Mouse (Mus musculus) heart, embryonic 15.5 days (tissue): Measurements from ENCODE around the gene Ints3. TPM values are rescaled to one million over a fixed set of nuclear protein-coding genes. Genes with fewer than 3 reads are reported as not detected.

ENCODE experiments used
- ATAC-seq: fragments of 200-750 bp; cut with Nextera tagmentation; replicated peaks from 2 replicates; pipeline ENCODE4 v1.8.0; 2017; ENCODE audit warnings: low read depth, moderate TSS enrichment; ENCODE audit not compliant: insufficient number of reproducible peaks, insufficient read depth, low FRiP score
- H3K27ac ChIP-seq: fragments of 300-500 bp; sonication (generic); 2 replicates; pipeline ENCODE4 v1.5.1; 2015; ENCODE audit warnings: mild to moderate bottlenecking, inconsistent platforms
- H3K27me3 ChIP-seq: fragments of 300-500 bp; sonication (generic); 2 replicates; pipeline ENCODE4 v1.6.1; 2015; ENCODE audit warnings: inconsistent platforms
- H3K36me3 ChIP-seq: fragments of 300-500 bp; sonication (generic); 2 replicates; pipeline ENCODE4 v1.6.1; 2015; ENCODE audit warnings: mild to moderate bottlenecking, inconsistent platforms
- H3K4me1 ChIP-seq: fragments of 300-500 bp; sonication (generic); replicated peaks from 2 replicates; pipeline ENCODE4 v1.6.1; 2015; ENCODE audit warnings: inconsistent platforms
- H3K4me2 ChIP-seq: fragments of 300-500 bp; sonication (generic); 2 replicates; pipeline ENCODE4 v1.6.1; 2015; ENCODE audit warnings: inconsistent platforms, mild to moderate bottlenecking, moderate library complexity
- H3K4me3 ChIP-seq: fragments of 300-500 bp; sonication (generic); 2 replicates; pipeline ENCODE4 v1.5.1; 2015; ENCODE audit warnings: mild to moderate bottlenecking, inconsistent platforms
- H3K9ac ChIP-seq: fragments of 300-500 bp; sonication (generic); 2 replicates; pipeline ENCODE4 v1.6.1; 2015; ENCODE audit warnings: mild to moderate bottlenecking, inconsistent platforms
- H3K9me3 ChIP-seq: fragments of 300-500 bp; sonication (generic); replicated peaks from 2 replicates; pipeline ENCODE4 v1.6.1; 2016; ENCODE audit warnings: inconsistent platforms
- WGBS: fragments of 180-500 bp; shearing (Covaris S2); methylation state at CpG from one replicate; pipeline ENCODE4 v1.1.7; 2015; ENCODE audit warnings: mixed read lengths; 5-methylcytosine and 5-hydroxymethylcytosine counted together
- polyA plus RNA-seq: library from polyadenylated mRNA; unstranded; fragments of >200 nt; fragmentation: Nextera tagmentation; extraction: Ambion mirVana; gene quantifications from 2 replicates; pipeline ENCODE4 v1.2.1, GENCODE M21; 2015

Ints3 gene
- polyA plus RNA-seq, 1 experiment from 2014 or later = 16.7 TPM

DNA sequence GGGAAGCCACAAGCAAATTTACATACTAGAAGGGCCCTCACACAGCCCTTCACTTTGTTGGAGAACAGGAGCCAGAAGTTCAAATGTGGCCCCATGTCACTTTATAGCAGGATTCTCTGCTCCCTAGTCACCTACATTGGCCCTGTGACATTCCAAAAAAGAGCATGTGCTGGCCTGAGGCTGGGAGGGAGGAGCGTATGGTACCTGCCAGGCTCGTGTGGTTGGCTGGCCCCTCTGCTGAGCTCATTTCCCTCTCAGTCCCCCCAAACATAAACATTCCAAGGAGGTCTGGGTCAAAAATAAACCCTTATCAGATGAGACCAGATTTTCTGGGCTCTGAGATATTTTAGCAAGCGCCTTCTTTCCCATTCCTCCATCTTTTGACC is 20.4 kb downstream of the Ints3 start:
- H3K4me1 ChIP-seq = no peaks in the 10 kb centered on the region
- H3K27me3 ChIP-seq = no peaks in the 10 kb centered on the region
- no peak overlapping the region for H3K27ac ChIP-seq
- H3K9me3 ChIP-seq = no peaks in the 10 kb centered on the region
- no peak for ATAC-seq
- WGBS = 43% methylated on average over 3 of the region's 3 CpGs
- H3K9ac ChIP-seq = no peak overlapping the region
- H3K4me2 ChIP-seq = no peak overlapping the region
- peaks cover 74% of the 10 kb centered on the region for H3K36me3 ChIP-seq
- H3K4me3 ChIP-seq = no peak overlapping the region

GRCm38 (mm10) chr3:90412312-90413010 is 21.0 kb downstream of the Ints3 start:
- Histone ChIP-seq H3K9ac (no peak overlapping the region), H3K4me1 (no peaks in the 10 kb centered on the region), H3K4me2 (no peak overlapping the region), H3K27ac (no peak overlapping the region), H3K9me3 (no peaks in the 10 kb centered on the region), H3K27me3 (no peaks in the 10 kb centered on the region), H3K4me3 (no peak overlapping the region), H3K36me3 (peaks cover 77% of the 10 kb centered on the region)
- 42% methylated on average over 5 of the region's 5 CpGs for WGBS
- ATAC-seq = no peak

- H3K4me1 ChIP-seq = no peaks in the 10 kb centered on the region
- peaks cover 84% of the 10 kb centered on the region for H3K36me3 ChIP-seq
- no peak overlapping the region for H3K9ac ChIP-seq
- no peak overlapping the region for H3K27ac ChIP-seq
- 85% methylated on average over 3 of the region's 3 CpGs for WGBS
- H3K4me3 ChIP-seq = no peak overlapping the region
- no peak for ATAC-seq
- no peaks in the 10 kb centered on the region for H3K9me3 ChIP-seq
- no peaks in the 10 kb centered on the region for H3K27me3 ChIP-seq
- no peak overlapping the region for H3K4me2 ChIP-seq
These were observed 24.7 kb downstream of the Ints3 start for GRCm38 (mm10) chr3:90408721-90409120.

- 94% methylated on average over 5 of the region's 5 CpGs for WGBS
- Histone ChIP-seq H3K4me2 (no peak overlapping the region), H3K36me3 (peaks cover 94% of the 10 kb centered on the region), H3K4me3 (no peak overlapping the region), H3K4me1 (no peaks in the 10 kb centered on the region), H3K9ac (no peak overlapping the region), H3K9me3 (no peaks in the 10 kb centered on the region), H3K27me3 (no peaks in the 10 kb centered on the region), H3K27ac (no peak overlapping the region)
- no peak for ATAC-seq
These were observed 27.0 kb downstream of the Ints3 start for GRCm38 (mm10) chr3:90406414-90406813.

- no peak for ATAC-seq
- H3K36me3 ChIP-seq = peaks cover 95% of the 10 kb centered on the region
- H3K4me2 ChIP-seq = no peak overlapping the region
- H3K9me3 ChIP-seq = no peaks in the 10 kb centered on the region
- no peak overlapping the region for H3K9ac ChIP-seq
- H3K27ac ChIP-seq = no peak overlapping the region
- no peaks in the 10 kb centered on the region for H3K27me3 ChIP-seq
- WGBS = 71% methylated on average over 4 of the region's 4 CpGs
- no peaks in the 10 kb centered on the region for H3K4me1 ChIP-seq
- no peak overlapping the region for H3K4me3 ChIP-seq
These were observed 28.8 kb downstream of the Ints3 start for GRCm38 (mm10) chr3:90404609-90405008.

GRCm38 (mm10) chr3:90404121-90404520 is 29.3 kb downstream of the Ints3 start:
- Histone ChIP-seq H3K36me3 (peaks cover 95% of the 10 kb centered on the region), H3K27ac (no peak overlapping the region), H3K9me3 (no peaks in the 10 kb centered on the region), H3K9ac (no peak overlapping the region), H3K4me3 (no peak overlapping the region), H3K27me3 (no peaks in the 10 kb centered on the region), H3K4me2 (no peak overlapping the region), H3K4me1 (no peaks in the 10 kb centered on the region)
- 74% methylated on average over 3 of the region's 3 CpGs for WGBS
- ATAC-seq = no peak

DNA sequence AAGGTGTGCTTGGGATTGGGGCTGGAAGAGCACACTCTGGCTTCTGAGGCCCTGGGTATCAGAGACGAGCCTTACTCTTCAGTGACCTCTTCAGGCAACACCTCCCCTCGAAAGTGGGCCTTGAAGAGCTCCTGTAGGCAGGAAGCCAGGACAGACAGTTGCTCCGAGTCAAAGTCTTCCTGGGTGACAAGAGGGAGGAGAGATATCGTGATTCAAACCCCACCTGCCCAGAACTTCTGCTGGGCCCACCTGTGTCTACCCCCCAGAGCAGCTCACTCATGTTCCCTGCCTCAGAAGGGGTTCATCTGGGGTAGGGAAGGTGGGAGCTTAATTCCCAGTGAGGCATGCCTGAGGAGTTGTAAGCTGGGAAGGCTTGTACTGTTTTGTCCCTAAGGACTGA is 32.4 kb downstream of the Ints3 start:
- H3K27ac ChIP-seq = no peak overlapping the region
- H3K4me3 ChIP-seq = no peak overlapping the region
- WGBS = 59% methylated on average over 4 of the region's 4 CpGs
- H3K36me3 ChIP-seq = peaks cover 86% of the 10 kb centered on the region
- no peaks in the 10 kb centered on the region for H3K9me3 ChIP-seq
- H3K27me3 ChIP-seq = no peaks in the 10 kb centered on the region
- H3K4me2 ChIP-seq = no peak overlapping the region
- no peaks in the 10 kb centered on the region for H3K4me1 ChIP-seq
- no peak overlapping the region for H3K9ac ChIP-seq
- no peak for ATAC-seq

- H3K9me3 ChIP-seq = no peaks in the 10 kb centered on the region
- no peak overlapping the region for H3K4me2 ChIP-seq
- H3K9ac ChIP-seq = no peak overlapping the region
- H3K4me1 ChIP-seq = peaks cover 2% of the 10 kb centered on the region; the same call in 1 of the 2 replicates
- no peak overlapping the region for H3K27ac ChIP-seq
- peaks cover 81% of the 10 kb centered on the region for H3K36me3 ChIP-seq
- 68% methylated on average over 3 of the region's 3 CpGs for WGBS
- no peak for ATAC-seq
- H3K4me3 ChIP-seq = no peak overlapping the region
- H3K27me3 ChIP-seq = no peaks in the 10 kb centered on the region
These were observed 37.8 kb downstream of the Ints3 start for GRCm38 (mm10) chr3:90395629-90396028.

DNA sequence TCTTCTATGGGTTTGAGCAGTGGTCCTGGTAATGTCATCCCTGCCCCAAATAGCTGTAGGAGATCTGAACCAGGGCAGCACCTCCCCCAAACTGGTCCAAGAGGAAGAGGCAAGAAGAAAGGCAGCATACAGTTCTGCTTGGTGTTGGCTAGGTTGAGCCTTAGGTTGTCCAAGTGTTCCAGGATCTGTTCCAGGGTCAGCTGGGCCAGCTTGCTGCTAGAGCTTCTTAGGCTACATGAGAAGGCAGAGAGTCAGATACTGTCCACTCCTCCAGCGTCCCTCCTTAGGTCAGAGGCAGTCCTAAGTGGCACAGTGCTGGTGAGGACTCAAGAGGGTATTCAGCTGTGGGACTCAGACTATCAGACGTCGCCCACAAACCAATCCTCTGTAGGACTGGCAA is 40.8 kb downstream of the Ints3 start:
- H3K27me3 ChIP-seq = 0 out of 2 replicates have a peak, but pooled peaks cover 6% of the 10 kb centered on the region
- H3K4me3 ChIP-seq = no peak overlapping the region
- no peak overlapping the region for H3K4me2 ChIP-seq
- H3K9ac ChIP-seq = no peak overlapping the region
- no peak overlapping the region for H3K27ac ChIP-seq
- peaks cover 56% of the 10 kb centered on the region for H3K36me3 ChIP-seq
- WGBS = 81% methylated on average over 3 of the region's 3 CpGs
- peaks cover 30% of the 10 kb centered on the region for H3K4me1 ChIP-seq
- no peak for ATAC-seq
- H3K9me3 ChIP-seq = no peaks in the 10 kb centered on the region

DNA sequence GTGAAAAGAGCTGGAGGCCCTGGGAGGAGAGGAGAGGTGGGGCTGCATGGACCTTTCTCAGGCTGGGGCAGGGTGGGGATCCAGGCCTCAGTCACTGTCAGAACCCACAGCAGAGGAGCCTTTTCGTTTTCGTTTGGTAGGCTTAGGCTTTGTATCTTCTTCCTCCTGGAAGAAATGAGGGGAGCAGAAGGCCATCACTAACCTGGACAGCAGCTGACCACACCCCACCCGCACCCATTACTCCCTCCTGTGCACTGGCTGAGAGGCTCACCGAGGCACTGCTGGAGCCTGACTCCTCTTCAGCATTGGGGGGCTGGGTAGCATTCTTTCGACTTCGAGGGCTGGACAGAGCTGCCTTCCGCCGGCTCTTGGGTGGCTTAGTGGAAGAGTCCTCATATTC is 41.5 kb downstream of the Ints3 start:
- no peak overlapping the region for H3K4me3 ChIP-seq
- peaks cover 37% of the 10 kb centered on the region for H3K4me1 ChIP-seq
- 0 out of 2 replicates have a peak, but pooled peaks cover 6% of the 10 kb centered on the region for H3K27me3 ChIP-seq
- H3K4me2 ChIP-seq = no peak overlapping the region
- H3K9ac ChIP-seq = no peak overlapping the region
- 88% methylated on average over 8 of the region's 8 CpGs for WGBS
- no peak for ATAC-seq
- H3K27ac ChIP-seq = no peak overlapping the region
- H3K36me3 ChIP-seq = peaks cover 54% of the 10 kb centered on the region
- no peaks in the 10 kb centered on the region for H3K9me3 ChIP-seq

GRCm38 (mm10) chr3:90391004-90391403 is 42.4 kb downstream of the Ints3 start:
- no peaks in the 10 kb centered on the region for H3K9me3 ChIP-seq
- 0 out of 2 replicates have a peak, but pooled peaks cover 6% of the 10 kb centered on the region for H3K27me3 ChIP-seq
- H3K36me3 ChIP-seq = peaks cover 46% of the 10 kb centered on the region
- no peak overlapping the region for H3K4me3 ChIP-seq
- no peak overlapping the region for H3K4me2 ChIP-seq
- 0 out of 2 replicates have a peak overlapping the region, but pooled peaks have one; percentile 70 for H3K27ac ChIP-seq
- H3K9ac ChIP-seq = no peak overlapping the region
- ATAC-seq = no peak
- peaks cover 39% of the 10 kb centered on the region for H3K4me1 ChIP-seq
- 56% methylated on average over 4 of the region's 4 CpGs for WGBS
